Mouse (Mus musculus) 416B (cell line): ENCODE results near the gene Irf8.
"Not testable (repeated sequence)": the region's sequence is repeated elsewhere in the genome, so short reads cannot be mapped to it uniquely, and the experiment has no call there.

ENCODE experiments used
- DNase-seq: peaks from one replicate; pipeline ENCODE4 v3.0.0; 2011; ENCODE audit warnings: low read depth

Irf8 gene

GRCm38 (mm10) chr8:120800308-120800865 is 64.2 kb downstream of the Irf8 start:
- DNase-seq = no peak

DNA sequence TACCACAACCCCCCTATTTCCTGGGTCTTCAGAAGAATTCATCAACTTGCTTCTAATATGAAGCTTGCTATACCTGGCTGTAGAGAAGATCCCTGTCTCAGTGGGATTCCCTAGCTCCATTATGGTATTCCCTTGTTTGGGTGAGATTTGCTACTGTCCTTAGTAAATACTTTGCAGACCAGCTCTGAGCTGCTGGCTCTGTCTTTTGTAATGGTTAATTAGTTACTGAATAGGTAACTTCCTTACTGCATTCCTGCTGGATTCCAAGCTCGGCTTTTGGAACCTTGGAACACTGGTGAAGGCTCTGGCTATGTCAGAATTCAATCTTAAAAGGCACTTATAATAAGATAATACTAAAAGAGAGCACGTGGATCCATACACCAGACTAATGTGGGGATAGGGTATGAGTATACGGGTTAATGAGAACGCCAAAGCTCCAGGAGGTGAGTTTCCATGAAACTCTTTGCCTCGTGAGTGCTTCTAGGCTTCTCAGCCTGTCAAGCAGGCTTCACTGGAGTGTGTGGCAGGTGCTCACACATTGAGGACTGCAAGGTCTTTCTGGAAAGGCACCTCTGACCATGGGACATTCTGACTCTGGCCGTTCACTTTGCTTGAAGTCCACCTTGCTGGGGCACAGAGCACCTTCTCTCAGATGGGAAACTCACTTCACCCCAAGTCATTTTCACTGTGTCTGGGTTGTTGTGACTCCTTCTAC is 67.7 kb downstream of the Irf8 start:
- not testable (repeated sequence) for DNase-seq

- no peak for DNase-seq
Measured at GRCm38 (mm10) chr8:120804741-120805140, 68.6 kb downstream of the Irf8 start.
